Mouse (Mus musculus) CH12.LX (cell line): ENCODE measurements around the gene Wdr72. TPM values are rescaled to one million over a fixed set of nuclear protein-coding genes. Genes with fewer than 3 reads are reported as not detected.

Experiments
- DNase-seq: peaks from one replicate; pipeline ENCODE4 v3.0.0-alpha.2; 2013; ENCODE audit errors: extremely low read depth
- H3K27ac ChIP-seq: 2 replicates; pipeline ENCODE4 v1.5.1; 2012; ENCODE audit warnings: low read depth, mild to moderate bottlenecking, control low read depth, moderate library complexity; ENCODE audit not compliant: insufficient read depth
- H3K27me3 ChIP-seq: replicated peaks from 2 replicates; pipeline ENCODE3; 2012; ENCODE audit warnings: inconsistent platforms
- H3K36me3 ChIP-seq, 2 experiments: replicated peaks in 1 of 2; 2 replicates each; pipeline versions ENCODE3 to v1.6.1; 2012; ENCODE audit warnings: inconsistent platforms in 1 of 2, low read length in 1 of 2, mild to moderate bottlenecking in 1 of 2, mixed read lengths in 1 of 2, moderate library complexity in 1 of 2; ENCODE audit not compliant: control insufficient read depth in 1 of 2, insufficient read depth in 1 of 2
- H3K4me1 ChIP-seq, 2 experiments: 2 replicates each; pipeline ENCODE4 v1.6.1; 2012; ENCODE audit warnings: inconsistent platforms in 1 of 2, moderate library complexity in 1 of 2; ENCODE audit not compliant: insufficient read depth in 2 of 2, control insufficient read depth in 1 of 2
- H3K4me2 ChIP-seq: 2 replicates; pipeline ENCODE4 v1.6.1; 2012; ENCODE audit warnings: low read depth, mild to moderate bottlenecking, control low read depth; ENCODE audit not compliant: poor library complexity, insufficient read depth, severe bottlenecking
- H3K4me3 ChIP-seq, 3 experiments: fragments of 150-350 bp in 1 of 3; sonication (generic) in 1 of 3; replicated peaks in 1 of 3; 2 replicates each; pipeline versions ENCODE3 to v1.5.1; 2011 to 2012; ENCODE audit warnings: low read depth in 2 of 3, low read length in 2 of 3, mild to moderate bottlenecking in 2 of 3, moderate library complexity in 2 of 3, control low read depth in 1 of 3, improper control_type of control experiment in 1 of 3, inconsistent platforms in 1 of 3, mixed read lengths in 1 of 3; ENCODE audit not compliant: poor library complexity in 1 of 3
- H3K79me2 ChIP-seq: replicated peaks from 2 replicates; pipeline ENCODE4 v1.6.1; 2012; ENCODE audit warnings: mild to moderate bottlenecking, moderate library complexity; ENCODE audit not compliant: control insufficient read depth, poor library complexity, insufficient read depth, severe bottlenecking; ENCODE audit errors: extremely low read depth
- H3K9ac ChIP-seq: 2 replicates; pipeline ENCODE4 v1.6.1; 2012; ENCODE audit warnings: low read depth, mild to moderate bottlenecking, control low read depth, moderate library complexity; ENCODE audit not compliant: insufficient read depth
- H3K9me3 ChIP-seq: replicated peaks from 2 replicates; pipeline ENCODE3; 2012; ENCODE audit warnings: low read length, inconsistent platforms, mixed read lengths
- CTCF ChIP-seq, 2 experiments: IDR thresholded peaks in 1 of 2; conservative IDR thresholded peaks in 1 of 2; 2 replicates each; pipeline ENCODE4 v1.5.1; 2011 to 2012; ENCODE audit warnings: low read depth in 2 of 2, low read length in 2 of 2, improper control_type of control experiment in 1 of 2, inconsistent platforms in 1 of 2, mild to moderate bottlenecking in 1 of 2, moderate library complexity in 1 of 2
- ELF1 ChIP-seq: IDR thresholded peaks from 2 replicates; pipeline ENCODE4 v1.6.1; 2014; ENCODE audit warnings: low read depth, mild to moderate bottlenecking, inconsistent platforms, low read length, improper control_type of control experiment
- GABPA ChIP-seq: IDR thresholded peaks from 2 replicates; pipeline ENCODE4 v1.6.1; 2012; ENCODE audit warnings: low read depth, low read length, improper control_type of control experiment, inconsistent platforms; ENCODE audit not compliant: insufficient replicate concordance
- HCFC1 ChIP-seq: IDR thresholded peaks from 2 replicates; pipeline ENCODE4 v1.6.1; 2012; ENCODE audit warnings: low read depth, mild to moderate bottlenecking, inconsistent platforms, low read length, improper control_type of control experiment
- IRF4 ChIP-seq: IDR thresholded peaks from 2 replicates; pipeline ENCODE4 v1.6.1; 2014; ENCODE audit warnings: low read depth, mild to moderate bottlenecking, inconsistent platforms, low read length, improper control_type of control experiment
- JUN ChIP-seq: IDR thresholded peaks from 2 replicates; pipeline ENCODE4 v1.6.1; 2011; ENCODE audit warnings: low read depth, mild to moderate bottlenecking, low read length, improper control_type of control experiment, moderate library complexity; ENCODE audit not compliant: insufficient read depth
- JUND ChIP-seq: conservative IDR thresholded peaks from 2 replicates; pipeline ENCODE4 v1.6.1; 2011; ENCODE audit warnings: low read depth, low read length, improper control_type of control experiment
- KAT2A ChIP-seq: IDR thresholded peaks from 2 replicates; pipeline ENCODE4 v1.6.1; 2012; ENCODE audit warnings: low read length, improper control_type of control experiment, inconsistent platforms; ENCODE audit not compliant: insufficient replicate concordance
- MAFK ChIP-seq: IDR thresholded peaks from 2 replicates; pipeline ENCODE4 v1.6.1; 2011; ENCODE audit warnings: low read length, improper control_type of control experiment; ENCODE audit not compliant: insufficient replicate concordance
- MAX ChIP-seq: IDR thresholded peaks from 2 replicates; pipeline ENCODE4 v1.6.1; 2011; ENCODE audit warnings: low read length, improper control_type of control experiment
- MAZ ChIP-seq: IDR thresholded peaks from 2 replicates; pipeline ENCODE4 v1.6.1; 2012; ENCODE audit warnings: low read depth, mild to moderate bottlenecking, inconsistent platforms, low read length, improper control_type of control experiment, moderate library complexity
- MXI1 ChIP-seq: IDR thresholded peaks from 2 replicates; pipeline ENCODE4 v1.6.1; 2011; ENCODE audit warnings: mild to moderate bottlenecking, low read depth, low read length, improper control_type of control experiment
- MYC ChIP-seq: IDR thresholded peaks from 2 replicates; pipeline ENCODE4 v1.6.1; 2011; ENCODE audit warnings: low read depth, mild to moderate bottlenecking, improper control_type of control experiment, low read length
- NRF1 ChIP-seq: IDR thresholded peaks from 2 replicates; pipeline ENCODE4 v1.6.1; 2014; ENCODE audit warnings: low read depth, mild to moderate bottlenecking, inconsistent platforms, low read length, improper control_type of control experiment, moderate library complexity
- POLR2A ChIP-seq: IDR thresholded peaks from 2 replicates; pipeline ENCODE4 v1.6.1; 2011; ENCODE audit warnings: low read depth, mild to moderate bottlenecking, improper control_type of control experiment, low read length
- POLR2AphosphoS2 ChIP-seq: IDR thresholded peaks from 2 replicates; pipeline ENCODE4 v1.6.1; 2011; ENCODE audit warnings: low read depth, low read length, improper control_type of control experiment
- RAD21 ChIP-seq: IDR thresholded peaks from 2 replicates; pipeline ENCODE4 v1.6.1; 2011; ENCODE audit warnings: low read depth, mild to moderate bottlenecking, low read length, improper control_type of control experiment, moderate library complexity
- RCOR1 ChIP-seq: conservative IDR thresholded peaks from 2 replicates; pipeline ENCODE4 v1.6.1; 2012; ENCODE audit warnings: low read depth, mild to moderate bottlenecking, inconsistent platforms, low read length, improper control_type of control experiment
- SIN3A ChIP-seq: IDR thresholded peaks from 2 replicates; pipeline ENCODE4 v1.6.1; 2012; ENCODE audit warnings: low read length, improper control_type of control experiment, inconsistent platforms
- SMC3 ChIP-seq: IDR thresholded peaks from 2 replicates; pipeline ENCODE4 v1.6.1; 2011; ENCODE audit warnings: low read depth, low read length, improper control_type of control experiment
- TBP ChIP-seq: conservative IDR thresholded peaks from 2 replicates; pipeline ENCODE4 v1.6.1; 2011; ENCODE audit warnings: low read depth, low read length, improper control_type of control experiment
- TCF12 ChIP-seq: IDR thresholded peaks from 2 replicates; pipeline ENCODE4 v1.6.1; 2014; ENCODE audit warnings: low read depth, mild to moderate bottlenecking, inconsistent platforms, low read length, improper control_type of control experiment
- UBTF ChIP-seq: IDR thresholded peaks from 2 replicates; pipeline ENCODE4 v1.6.1; 2012; ENCODE audit warnings: low read depth, mild to moderate bottlenecking, inconsistent platforms, low read length, improper control_type of control experiment, moderate library complexity
- ZKSCAN1 ChIP-seq: IDR thresholded peaks from 2 replicates; pipeline ENCODE4 v1.6.1; 2012; ENCODE audit warnings: low read depth, inconsistent platforms, low read length, improper control_type of control experiment, borderline replicate concordance
- ZMIZ1 ChIP-seq: IDR thresholded peaks from 2 replicates; pipeline ENCODE4 v1.6.1; 2012; ENCODE audit warnings: low read depth, mild to moderate bottlenecking, inconsistent platforms, low read length, improper control_type of control experiment
- ZNF384 ChIP-seq: IDR thresholded peaks from 2 replicates; pipeline ENCODE4 v1.6.1; 2012; ENCODE audit warnings: low read depth, low read length, improper control_type of control experiment, inconsistent platforms
- dilution Hi-C: fragments of 300-500 bp; cut with MboI; formaldehyde crosslinking; loops from 2 replicates; pipeline ENCODE4 v1.14.3; 2020; ENCODE audit warnings: low sequenced_read_pairs; ENCODE audit not compliant: extremely low pct_unique_long_range_greater_than_20kb, extremely low pct_ligation_motif_present
- in situ Hi-C: fragments of 300-500 bp; cut with MboI; formaldehyde crosslinking; loops from 3 replicates; pipeline ENCODE4 v1.14.3; 2019; ENCODE audit warnings: low sequenced_read_pairs, low pct_ligation_motif_present, low pct_unique_long_range_greater_than_20kb, mixed read lengths
- polyA plus RNA-seq: library from polyadenylated mRNA; unstranded; fragments of >175 nt; gene quantifications from 2 replicates; pipeline ENCODE4 v1.2.1, GENCODE M21; 2012; ENCODE audit warnings: low read depth; ENCODE audit not compliant: insufficient read length
- total RNA-seq, 2 experiments: library from RNA; depleted of rRNA; stranded (reverse); fragments of 300-350 nt in 1 of 2; fragments of >200 nt in 1 of 2; gene quantifications; 2 replicates each; pipeline ENCODE4 v1.2.3; 2012 to 2014

Gene Wdr72
- total and polyA plus RNA-seq, 3 experiments = 0.04 TPM; not detected in 2

DNA sequence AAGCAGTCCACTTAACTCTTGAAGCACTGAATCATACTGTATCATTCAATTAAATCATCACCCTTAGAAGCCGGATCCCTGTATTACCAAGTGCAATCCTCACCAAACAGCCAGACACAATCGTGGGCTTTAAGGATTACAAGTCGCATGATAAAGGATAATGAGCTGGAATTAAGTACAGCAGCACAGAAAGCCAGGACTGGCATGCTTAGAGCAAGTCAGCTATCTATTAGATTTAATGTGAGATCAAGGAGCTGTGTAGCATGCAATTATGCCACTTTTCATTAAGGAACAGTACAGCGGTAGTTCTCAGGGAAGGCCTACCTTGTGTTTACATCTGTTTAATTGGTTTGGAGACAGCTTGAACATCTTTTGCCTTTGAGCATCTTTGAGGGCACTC, 148.2 kb downstream of the Wdr72 start:
- in situ Hi-C loops (no loop called here), dilution Hi-C loops (no loop called here)
- H3K27ac ChIP-seq = no peak overlapping the region

DNA sequence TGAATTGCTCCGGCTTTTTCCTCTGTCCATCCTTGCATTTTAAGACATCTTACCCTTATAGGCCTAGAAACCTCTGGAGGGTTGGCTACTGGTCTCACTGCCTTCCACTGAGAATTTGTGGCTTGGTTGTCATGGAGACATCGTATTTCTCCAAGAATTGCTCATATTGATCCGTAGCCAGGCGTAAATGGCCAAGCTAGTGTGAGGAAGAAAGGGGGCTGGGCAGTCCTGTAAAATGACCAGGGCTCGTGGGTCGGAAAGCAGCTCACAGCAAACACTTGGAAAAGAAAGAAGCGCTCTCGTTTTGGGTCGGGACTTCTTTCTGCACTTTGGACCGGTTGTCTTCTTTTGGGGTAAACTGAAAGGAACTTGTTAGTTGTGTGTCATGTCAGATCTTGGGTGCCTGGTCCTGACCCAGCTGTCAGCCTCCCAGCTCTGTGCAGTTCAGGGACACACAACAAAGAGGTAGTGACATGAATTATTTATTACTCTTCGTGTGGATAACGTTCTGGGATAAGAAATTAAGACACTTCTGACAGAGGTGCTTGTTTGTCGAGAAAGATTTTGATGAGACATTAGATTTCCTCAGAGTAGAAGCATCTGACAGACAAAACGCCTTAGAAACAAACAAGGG, 167.7 kb downstream of the Wdr72 start:
- in situ Hi-C loops = no loop called here
- Histone ChIP-seq H3K9me3 (no peaks in the 10 kb centered on the region), H3K79me2 (no peaks in the 10 kb centered on the region), H3K27ac (no peak overlapping the region), H3K4me2 (no peak overlapping the region), H3K4me3 (no peak overlapping the region), H3K9ac (no peak overlapping the region), H3K4me1 (no peaks in the 10 kb centered on the region), H3K36me3 (no peaks in the 10 kb centered on the region), H3K27me3 (no peaks in the 10 kb centered on the region)
- no peak for DNase-seq
- dilution Hi-C loops = no loop called here
- no peak for TF ChIP-seq SMC3
- TF ChIP-seq SIN3A = no peak
- no peak for TF ChIP-seq CTCF (conservative IDR thresholded peaks at IDR 0.05 in 1 of 2, IDR thresholded peaks at IDR 0.05 in 1 of 2; ENCODE audit: low read depth in 2 of 2, low read length in 2 of 2)
- TF ChIP-seq MAX = no peak
- no peak for TF ChIP-seq GABPA
- TF ChIP-seq ZMIZ1 = no peak
- no peak for TF ChIP-seq POLR2AphosphoS2
- TF ChIP-seq TBP = no peak
- no peak for TF ChIP-seq ELF1
- no peak for TF ChIP-seq KAT2A
- TF ChIP-seq HCFC1 = no peak
- TF ChIP-seq RAD21 = no peak
- TF ChIP-seq IRF4 = no peak
- no peak for TF ChIP-seq ZKSCAN1

More for the DNA sequence above, 148.2 kb downstream of the Wdr72 start:
- DNase-seq = no peak
- Histone ChIP-seq H3K27me3 (no peaks in the 10 kb centered on the region), H3K9ac (no peak overlapping the region)
- TF ChIP-seq ZMIZ1 (no peak), POLR2AphosphoS2 (no peak), ZNF384 (no peak), MXI1 (no peak), TCF12 (no peak), SIN3A (no peak), POLR2A (no peak), UBTF (no peak), MYC (no peak), TBP (no peak), HCFC1 (no peak), JUN (no peak), JUND (no peak), MAFK (no peak), MAZ (no peak), CTCF (conservative IDR thresholded peaks at IDR 0.05 in 1 of 2, IDR thresholded peaks at IDR 0.05 in 1 of 2; ENCODE audit: low read depth in 2 of 2, low read length in 2 of 2) (no peak), NRF1 (no peak), RCOR1 (no peak)
- TF ChIP-seq, all 38 proteins: peak for 0
- Histone ChIP-seq H3K4me2 (no peak overlapping the region), H3K36me3 (no peaks in the 10 kb centered on the region), H3K9me3 (no peaks in the 10 kb centered on the region), H3K4me3 (no peak overlapping the region), H3K4me1 (no peaks in the 10 kb centered on the region), H3K79me2 (no peaks in the 10 kb centered on the region)
